Mouse (Mus musculus): ENCODE data around the gene Rpsa.

Rpsa gene

GRCm38 (mm10) chr9:120174436-120175137 lies 47.1 kb downstream of the Rpsa start:
- DNase-seq = no peak

GRCm38 (mm10) chr9:120178813-120179212 lies 51.3 kb downstream of the Rpsa start:
- DNase-seq = no peak

All from kidney, adult 8-10 months (tissue).